Mouse (Mus musculus) heart, postnatal 14 days (tissue): ENCODE results near the gene Mapk12. TPM values are rescaled to one million over a fixed set of nuclear protein-coding genes. Genes with fewer than 3 reads are reported as not detected.

Source experiments
- DNase-seq, 2 experiments: peaks; one replicate each; pipeline ENCODE4 v3.0.0; 2021 to 2022
- intact Hi-C: fragments of 180-260 bp; cut with DNase I; formaldehyde crosslinking; loops from one replicate; pipeline ENCODE4 v1.15.1; 2025
- microRNA-seq, 2 experiments: library from miRNA; unstranded; fragments of <30 nt; microRNA quantifications; one replicate each; pipeline ENCODE4 v1.2.0; 2021 to 2022
- total RNA-seq, 2 experiments: library from RNA; stranded (reverse); gene quantifications; 2 replicates each; pipeline ENCODE4 v1.2.3; 2021

Mapk12 gene
- total RNA-seq, 2 experiments from 2014 or later, result 16.8 to 18.7 TPM

DNA sequence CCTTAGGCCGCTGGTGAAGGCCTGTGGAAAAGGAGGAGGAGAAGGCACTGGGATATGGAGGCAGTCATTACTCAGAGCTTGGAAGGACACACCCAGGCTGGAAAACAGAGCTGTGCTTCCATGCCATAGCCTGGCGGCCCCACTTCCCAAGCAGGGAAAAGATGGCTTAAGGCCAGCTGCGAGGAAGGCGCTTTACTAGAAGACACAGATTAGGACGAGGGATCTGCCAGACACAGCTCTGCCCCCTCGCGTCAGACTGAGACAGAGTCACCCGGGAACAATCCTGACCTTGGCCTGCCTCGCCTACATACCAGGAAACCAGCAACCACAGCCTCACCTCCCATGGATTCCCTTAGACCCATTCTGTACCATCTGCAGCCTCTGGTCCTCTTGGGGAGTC, 30.4 kb downstream of the Mapk12 start:
- DNase-seq, result peak; percentile 42 to 55
- intact Hi-C loops, result loop anchor here (2.0 kb wide), 1 partner anchor 175 kb away; no protein-coding TSS in a partner anchor

DNA sequence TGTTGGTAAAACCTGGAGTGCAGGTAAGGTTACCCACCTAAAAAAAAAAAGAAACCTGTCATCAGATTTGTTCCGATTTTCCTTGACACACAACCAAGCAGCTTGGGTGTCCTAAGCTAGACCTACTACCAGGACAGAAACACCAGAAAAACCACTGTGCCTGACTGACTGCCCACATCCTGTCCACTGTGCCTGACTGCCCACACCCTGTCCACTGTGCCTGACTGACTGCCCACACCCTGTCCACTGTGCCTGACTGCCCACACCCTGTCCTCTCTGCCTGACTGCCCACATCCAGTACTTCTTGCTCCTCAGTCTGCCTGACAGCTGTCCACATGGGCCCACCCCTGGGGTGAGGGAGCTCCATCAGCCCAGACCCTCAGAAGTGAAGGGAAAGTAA, 33.5 kb downstream of the Mapk12 start:
- intact Hi-C loops, result no loop called here

DNA sequence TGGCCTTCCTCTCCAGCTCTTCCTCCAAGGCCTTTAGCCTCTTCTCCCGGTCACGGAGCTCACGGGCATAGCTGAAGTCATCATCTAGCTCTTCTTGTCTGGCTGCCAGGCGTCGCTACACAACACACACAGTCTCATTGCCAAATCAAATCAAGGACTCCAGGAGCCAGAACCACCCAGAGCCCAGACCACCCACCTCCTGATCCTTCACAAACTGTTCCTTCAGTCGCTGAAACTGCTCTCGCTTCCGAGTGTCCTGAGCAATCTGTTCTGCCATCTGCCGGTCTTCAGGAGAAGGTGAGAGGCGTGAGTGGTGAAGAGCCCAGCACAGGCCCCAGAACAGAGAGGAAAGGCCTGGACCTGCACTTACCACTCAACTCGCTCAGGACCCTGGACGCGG, 34.4 kb downstream of the Mapk12 start:
- intact Hi-C loops, result no loop called here
- DNase-seq, result no peak

More for the DNA sequence above, 33.5 kb downstream of the Mapk12 start:
- DNase-seq, result no peak

DNA sequence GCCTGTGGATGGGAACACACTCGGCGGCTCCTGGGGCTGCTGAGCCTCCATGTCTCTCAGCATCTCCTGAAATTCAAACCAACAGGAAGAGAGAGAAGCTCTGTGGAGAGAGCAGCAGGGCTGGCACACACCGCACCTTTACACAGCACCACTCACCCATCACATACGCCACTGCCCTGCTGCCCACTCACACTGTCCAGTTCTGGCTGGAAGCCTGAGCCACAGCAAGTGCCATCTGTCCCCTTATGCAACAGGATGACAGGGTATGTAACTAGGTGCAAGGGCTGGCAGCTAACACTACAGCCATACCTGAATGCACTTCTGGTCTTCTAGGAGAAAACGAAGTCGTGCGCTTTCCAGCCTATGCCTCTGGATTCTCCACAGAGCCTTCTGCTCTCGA, 36.1 kb downstream of the Mapk12 start:
- intact Hi-C loops, result no loop called here
- no peak for DNase-seq

DNA sequence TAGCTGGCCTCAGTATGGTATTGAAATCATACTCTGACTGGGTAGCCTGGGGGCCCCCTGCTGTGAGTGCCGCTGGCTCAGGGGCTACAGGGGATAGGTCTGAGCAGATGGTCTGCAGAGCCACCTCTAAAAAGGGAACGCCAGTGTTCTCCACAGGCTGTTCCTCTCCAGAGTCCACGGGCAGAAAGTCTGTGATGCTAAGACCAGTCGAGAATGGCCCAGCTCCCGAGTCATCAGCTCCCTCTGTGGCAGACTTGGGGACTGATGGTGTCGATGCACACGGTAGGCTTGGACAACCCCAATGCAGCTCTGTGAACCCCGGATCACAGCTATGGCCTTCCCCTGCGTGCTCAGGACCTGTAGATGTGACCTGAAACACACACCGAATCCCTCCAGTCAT, 36.6 kb downstream of the Mapk12 start:
- intact Hi-C loops, result no loop called here
- no peak for DNase-seq

DNA sequence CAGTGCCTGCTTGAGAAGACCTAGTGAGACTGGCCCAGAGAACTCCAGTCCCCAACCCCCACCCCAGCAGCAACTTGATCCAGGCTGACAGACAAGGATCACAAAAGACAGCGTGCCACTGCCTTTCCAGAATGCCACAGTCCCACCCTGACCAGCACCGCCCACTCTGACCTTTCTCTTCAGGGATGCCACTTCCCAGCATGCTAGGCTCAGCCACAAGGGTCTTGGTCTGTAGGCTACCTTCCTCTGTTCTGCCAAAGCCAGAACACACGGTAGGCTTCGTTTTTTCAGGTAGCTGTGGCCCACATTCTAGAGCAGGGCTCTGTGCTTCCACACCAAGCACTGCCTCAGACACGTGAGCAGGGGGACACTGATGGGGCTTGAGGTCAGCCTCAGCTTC, 37.9 kb downstream of the Mapk12 start:
- no peak for DNase-seq
- intact Hi-C loops, result no loop called here

DNA sequence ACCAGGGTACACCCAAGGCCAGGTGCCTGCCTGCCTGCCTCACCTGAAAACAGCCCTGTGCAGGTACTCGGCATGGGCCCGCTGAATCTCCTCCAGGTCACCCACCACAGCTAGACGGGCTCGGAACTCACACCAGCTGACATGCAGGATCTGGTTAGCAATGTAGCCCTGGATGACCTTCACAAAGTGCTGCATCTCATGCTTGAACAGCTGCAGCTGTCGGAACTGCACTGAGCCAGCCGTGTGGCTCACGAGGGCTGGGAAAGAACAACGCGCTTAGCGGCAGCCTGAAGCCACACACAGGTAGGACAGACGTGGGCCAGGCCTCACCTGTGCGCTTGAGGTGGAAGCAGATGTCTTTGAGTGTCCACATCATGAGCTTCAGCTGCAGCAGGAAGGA, 39.7 kb downstream of the Mapk12 start:
- no peak for DNase-seq
- intact Hi-C loops, result no loop called here

DNA sequence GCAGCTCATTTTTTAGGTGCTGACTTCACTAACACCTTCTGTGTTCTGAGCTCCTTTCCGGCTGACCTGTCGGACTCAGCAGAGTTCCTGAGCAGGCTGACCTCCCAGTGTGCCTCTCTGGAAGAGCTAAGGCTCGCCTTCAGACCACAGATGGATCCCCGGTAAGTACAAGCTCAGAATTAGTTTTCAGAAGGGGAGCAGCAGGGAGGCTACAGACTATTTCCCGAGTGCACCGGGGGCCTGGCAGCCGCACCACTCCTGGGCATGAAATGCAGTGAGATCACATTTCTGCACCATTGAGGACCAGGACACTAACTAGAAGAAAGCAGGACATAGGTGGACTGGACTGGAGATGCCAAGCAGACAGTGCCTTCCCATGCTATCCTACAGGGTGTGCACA, 41.9 kb downstream of the Mapk12 start:
- DNase-seq, result no peak
- intact Hi-C loops, result no loop called here

DNA sequence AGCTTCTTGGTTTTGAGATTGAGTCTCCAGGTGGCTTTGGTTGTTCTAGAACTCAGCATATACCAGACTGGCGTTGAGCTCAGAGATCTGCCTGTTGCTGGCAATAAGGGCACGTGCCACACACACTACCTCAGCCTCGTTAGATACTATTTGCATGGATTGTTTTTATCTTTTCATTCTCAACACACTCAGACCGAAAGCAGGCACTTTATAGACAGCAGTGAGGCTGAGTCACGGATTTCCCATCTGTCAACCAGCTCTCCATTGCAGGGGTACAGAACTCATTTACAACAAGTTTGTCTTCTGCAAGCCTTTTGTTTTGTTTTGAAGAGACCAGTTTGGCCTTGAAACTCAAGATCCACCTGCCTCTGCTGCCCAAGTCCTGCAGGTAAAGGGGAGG, 43.1 kb downstream of the Mapk12 start:
- no peak for DNase-seq
- intact Hi-C loops, result no loop called here

DNA sequence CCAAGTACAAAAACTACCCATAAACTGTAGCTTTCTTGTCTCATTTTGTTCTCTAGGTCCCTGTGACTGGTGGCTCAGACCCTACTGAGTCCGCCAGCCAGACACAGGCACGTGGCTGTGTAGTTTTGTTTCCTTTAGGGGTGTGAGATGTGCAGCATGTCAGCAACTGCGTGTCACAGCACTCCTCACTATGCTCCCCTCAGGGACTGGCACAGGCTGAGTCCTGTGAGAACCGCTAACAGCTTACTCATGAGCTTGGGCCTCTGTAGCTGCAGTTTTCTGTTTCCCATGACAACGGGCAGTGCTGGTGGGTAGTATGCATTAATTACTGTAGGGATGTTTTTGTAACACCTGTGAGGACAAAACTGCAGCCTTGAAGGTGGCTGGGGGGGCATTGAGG, 48.3 kb downstream of the Mapk12 start:
- DNase-seq, result no peak
- intact Hi-C loops, result no loop called here

DNA sequence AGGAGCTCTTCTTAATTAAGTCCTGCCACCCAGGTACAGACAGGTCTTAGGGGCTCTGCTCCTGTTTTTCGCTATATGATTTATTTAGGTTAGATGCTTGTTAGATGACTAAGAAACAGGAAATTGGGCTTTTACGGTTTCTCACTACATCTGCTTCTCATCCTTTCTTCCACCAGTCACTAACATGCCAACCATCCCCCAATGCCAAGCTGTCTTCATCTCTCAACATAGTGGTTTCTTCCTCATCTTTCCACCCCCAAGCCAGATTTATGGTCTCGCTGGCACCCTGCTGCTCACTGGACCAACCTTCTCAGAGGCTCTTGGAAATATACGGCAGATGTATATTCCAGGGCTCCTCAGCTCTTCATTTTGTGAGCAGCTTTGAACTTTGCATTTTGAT, 49.8 kb downstream of the Mapk12 start:
- intact Hi-C loops, result no loop called here
- no peak for DNase-seq

DNA sequence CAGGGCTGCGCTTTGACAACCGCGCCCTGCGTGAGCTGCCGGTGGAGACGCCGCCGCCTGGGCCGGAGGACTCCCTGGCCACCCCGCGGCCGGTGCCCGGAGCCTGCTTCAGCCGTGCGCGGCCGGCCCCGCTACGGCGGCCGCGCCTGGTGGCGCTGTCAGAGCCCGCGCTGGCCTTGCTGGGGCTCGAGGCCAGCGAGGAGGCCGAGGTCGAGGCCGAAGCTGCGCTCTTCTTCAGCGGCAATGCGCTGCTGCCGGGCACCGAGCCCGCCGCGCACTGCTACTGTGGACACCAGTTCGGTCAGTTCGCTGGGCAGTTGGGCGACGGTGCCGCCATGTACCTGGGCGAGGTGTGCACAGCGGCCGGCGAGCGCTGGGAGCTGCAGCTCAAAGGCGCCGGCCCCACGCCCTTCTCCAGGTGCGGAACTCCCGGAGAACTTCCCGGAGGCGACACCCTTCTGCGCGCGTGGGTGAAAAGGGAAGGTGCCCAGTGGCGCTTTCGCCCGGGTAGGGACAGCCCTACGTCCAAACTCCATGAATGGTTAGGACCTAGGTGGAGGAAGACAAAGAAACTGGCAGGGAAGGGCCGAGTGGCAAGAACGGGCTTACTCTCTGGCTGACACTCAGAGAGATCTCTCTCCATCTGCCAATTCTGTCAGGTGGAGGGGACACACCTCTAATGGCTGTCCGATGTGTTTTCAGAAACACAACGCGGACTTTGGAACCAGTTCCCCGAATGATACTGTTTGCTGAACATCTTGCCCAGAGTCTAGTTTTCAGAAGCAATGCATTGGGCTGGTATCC, 51.1 kb downstream of the Mapk12 start:
- no peak for DNase-seq
- intact Hi-C loops, result no loop called here

DNA sequence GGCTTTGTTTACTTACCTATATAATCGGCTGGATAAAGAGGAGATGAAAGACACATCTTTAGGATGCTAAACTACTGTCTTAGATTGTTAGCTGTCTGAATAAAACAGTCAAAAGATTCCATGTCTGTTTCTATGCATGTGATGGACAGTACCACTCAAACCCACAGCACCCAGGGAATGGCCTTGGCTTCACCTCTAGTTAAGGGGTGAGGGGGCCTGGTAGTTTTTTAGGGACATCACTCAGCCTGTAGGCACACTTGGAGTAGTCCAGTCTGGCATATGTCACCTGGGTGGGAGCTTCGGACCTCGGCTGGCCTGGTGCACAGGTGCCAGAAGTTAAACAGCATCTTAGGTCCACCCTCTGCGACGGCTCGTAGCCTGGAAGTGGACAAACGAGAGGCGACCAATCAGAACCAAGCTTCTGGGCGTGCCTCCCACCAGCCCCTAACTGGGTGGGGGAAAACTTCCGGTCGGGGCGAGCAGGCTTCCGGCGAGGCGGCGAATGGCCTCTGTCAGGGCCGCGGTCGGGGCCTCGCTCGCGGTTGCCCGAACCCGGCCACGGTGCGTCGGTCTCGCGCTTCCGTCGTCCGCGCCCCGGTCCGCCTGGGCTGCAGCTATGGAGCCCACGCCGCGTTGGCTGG, 51.8 kb downstream of the Mapk12 start, which contains the start of gene Selenoo:
Gene Selenoo (plus strand): TSS at position 478 of the 641 bp plus-strand sequence.
- intact Hi-C loops, result no loop called here
- DNase-seq, result peak; percentile 90 to 92

DNA sequence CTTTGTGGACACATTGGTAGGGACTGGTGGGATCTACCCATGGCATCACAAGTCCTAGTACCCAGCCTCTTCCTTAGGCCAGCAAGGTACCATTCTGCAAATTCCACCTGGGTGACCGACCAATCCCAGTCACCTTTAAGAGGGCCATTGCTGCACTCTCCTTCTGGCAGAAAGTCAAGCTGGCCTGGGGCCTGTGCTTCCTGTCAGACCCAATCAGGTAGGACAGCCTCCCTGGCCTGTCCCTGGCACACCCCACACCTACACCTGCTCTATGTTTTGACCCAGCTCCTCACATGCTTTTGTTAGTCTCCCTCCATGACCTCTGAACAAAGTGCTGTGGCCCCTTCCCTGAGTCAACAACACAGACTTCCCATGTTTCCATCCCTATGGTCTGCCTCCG, 55.7 kb downstream of the Mapk12 start:
- DNase-seq, result no peak
- intact Hi-C loops, result no loop called here

DNA sequence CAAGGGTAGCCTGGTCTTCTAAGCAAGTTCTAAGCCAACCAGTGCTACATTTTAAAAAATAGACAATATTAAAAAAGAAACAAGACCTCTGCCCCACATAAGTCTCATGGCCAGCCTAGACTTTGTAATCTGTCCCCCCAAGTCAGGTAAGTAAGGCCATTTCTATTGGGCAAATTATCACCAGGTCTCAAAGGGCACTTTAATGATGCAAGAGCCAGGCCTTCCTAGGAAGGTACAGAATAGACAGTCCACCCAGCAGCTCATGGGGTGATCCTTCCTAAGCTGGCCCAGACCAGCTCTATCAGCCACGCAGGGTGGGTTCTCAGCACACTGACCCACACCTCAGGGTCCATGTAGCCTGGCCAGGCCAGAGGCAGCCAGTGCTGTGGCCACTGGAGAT, 56.6 kb downstream of the Mapk12 start:
- DNase-seq, result no peak
- intact Hi-C loops, result no loop called here

Small RNA genes lying within 50 kb of the gene (microRNA-seq; reads per million reads assigned to microRNA genes)
- gene Mir6958, result 1.1 to 5.0 reads per million in 2 experiments
- 0.27 to 1.2 reads per million in 2 experiments for gene Mir7118

Other genes with a start within 250 kb of the Mapk12 start
- not detected for gene Ttll8, start 186.3 kb downstream of the Mapk12 start, total RNA-seq
- not detected for gene Mlc1, start 161.7 kb downstream of the Mapk12 start, total RNA-seq
- gene Mov10l1, start 157.8 kb downstream of the Mapk12 start, total RNA-seq, result 10 to 100 TPM; 72.2 to 81.8 TPM
- 1 to 10 TPM in 1 of 2 experiments, under 1 TPM in 1; 0.76 to 1.9 TPM for gene Panx2, start 81.0 kb downstream of the Mapk12 start, total RNA-seq
- gene Trabd, start 65.6 kb downstream of the Mapk12 start, total RNA-seq, result 10 to 100 TPM; 36.7 to 43.7 TPM
- 10 to 100 TPM; 13.6 to 13.8 TPM for gene Selenoo, start 51.6 kb downstream of the Mapk12 start, total RNA-seq
- 10 to 100 TPM; 12.0 to 12.7 TPM for gene Tubgcp6, start 17.6 kb downstream of the Mapk12 start, total RNA-seq
- gene Hdac10, start 12.0 kb downstream of the Mapk12 start, total RNA-seq, result 1 to 10 TPM; 7.2 to 8.4 TPM
- 1 to 10 TPM; 2.3 to 3.7 TPM for gene Mapk11, start 8.9 kb upstream of the Mapk12 start, total RNA-seq
- 100 to 1,000 TPM in 1 of 2 experiments, 10 to 100 TPM in 1; 98.2 to 101 TPM for gene Plxnb2, start 40.1 kb upstream of the Mapk12 start, total RNA-seq
- gene Dennd6b, start 55.8 kb upstream of the Mapk12 start, total RNA-seq, result 10 to 100 TPM in 1 of 2 experiments, 1 to 10 TPM in 1; 9.7 to 10.1 TPM
- gene Ppp6r2, start 70.8 kb upstream of the Mapk12 start, total RNA-seq, result 10 to 100 TPM; 57.8 to 61.2 TPM
- gene Sbf1, start 174.6 kb upstream of the Mapk12 start, total RNA-seq, result 10 to 100 TPM; 70.7 to 74.7 TPM
- gene Adm2, start 182.0 kb upstream of the Mapk12 start, total RNA-seq, result not detected
- gene Miox, start 193.7 kb upstream of the Mapk12 start, total RNA-seq, result not detected
- gene Lmf2, start 215.0 kb upstream of the Mapk12 start, total RNA-seq, result 10 to 100 TPM; 33.1 to 38.3 TPM
- 10 to 100 TPM; 56.0 to 64.7 TPM for gene Ncaph2, start 215.0 kb upstream of the Mapk12 start, total RNA-seq
- gene Sco2, start 233.1 kb upstream of the Mapk12 start, total RNA-seq, result 10 to 100 TPM; 19.7 to 21.4 TPM
- gene Tymp, start 236.3 kb upstream of the Mapk12 start, total RNA-seq, result under 1 TPM; 0.20 to 0.74 TPM
- 1 to 10 TPM in 1 of 2 experiments, under 1 TPM in 1; 0.76 to 1.6 TPM for gene Odf3b, start 238.6 kb upstream of the Mapk12 start, total RNA-seq
- not detected for gene Klhdc7b, start 244.2 kb upstream of the Mapk12 start, total RNA-seq